Mouse (Mus musculus) lung, embryonic 16.5 days (tissue): ENCODE measurements around the gene Abcc6. TPM values are rescaled to one million over a fixed set of nuclear protein-coding genes. Genes with fewer than 3 reads are reported as not detected.

Experiments
- ATAC-seq: fragments of 200-750 bp; cut with Nextera tagmentation; 2 replicates; pipeline ENCODE4 v1.8.0; 2017; ENCODE audit warnings: low read depth, mild to moderate bottlenecking, moderate library complexity
- H3K27ac ChIP-seq: fragments of 300-500 bp; sonication (generic); 2 replicates; pipeline ENCODE4 v1.5.1; 2014; ENCODE audit warnings: mild to moderate bottlenecking, control low read depth, low read length
- H3K27me3 ChIP-seq: fragments of 300-500 bp; sonication (generic); 2 replicates; pipeline ENCODE4 v1.6.1; 2014; ENCODE audit warnings: low read depth, low read length, mixed read lengths; ENCODE audit not compliant: control insufficient read depth, insufficient read depth
- H3K36me3 ChIP-seq: fragments of 300-500 bp; sonication (generic); 2 replicates; pipeline ENCODE4 v1.6.1; 2014; ENCODE audit warnings: low read length; ENCODE audit not compliant: control insufficient read depth, insufficient read depth
- H3K4me1 ChIP-seq: fragments of 300-500 bp; sonication (generic); replicated peaks from 2 replicates; pipeline ENCODE4 v1.6.1; 2014; ENCODE audit warnings: low read length, mixed read lengths; ENCODE audit not compliant: control insufficient read depth, insufficient read depth
- H3K4me2 ChIP-seq: fragments of 300-500 bp; sonication (generic); 2 replicates; pipeline ENCODE4 v1.6.1; 2014; ENCODE audit warnings: low read depth, low read length, control low read depth
- H3K4me3 ChIP-seq: fragments of 300-500 bp; sonication (generic); 2 replicates; pipeline ENCODE4 v1.5.1; 2014; ENCODE audit warnings: mild to moderate bottlenecking, low read length, control low read depth
- H3K9ac ChIP-seq: fragments of 300-500 bp; sonication (generic); 2 replicates; pipeline ENCODE4 v1.6.1; 2014; ENCODE audit warnings: low read length, control low read depth
- H3K9me3 ChIP-seq: fragments of 300-500 bp; sonication (generic); 2 replicates; pipeline ENCODE4 v1.6.1; 2016; ENCODE audit warnings: low read length; ENCODE audit not compliant: control insufficient read depth
- WGBS: fragments of 180-500 bp; shearing (Covaris S2); extraction: QIAGEN DNeasy Blood & Tissue Kit; methylation state at CpG from one replicate; pipeline ENCODE4 v1.1.7; 2014; 5-methylcytosine and 5-hydroxymethylcytosine counted together
- polyA plus RNA-seq: library from polyadenylated mRNA; unstranded; fragments of >200 nt; fragmentation: Nextera tagmentation; extraction: Ambion mirVana; gene quantifications from 2 replicates; pipeline ENCODE4 v1.2.1, GENCODE M21; 2015

Abcc6 gene
- polyA plus RNA-seq, 1 experiment from 2014 or later = 0.25 TPM

DNA sequence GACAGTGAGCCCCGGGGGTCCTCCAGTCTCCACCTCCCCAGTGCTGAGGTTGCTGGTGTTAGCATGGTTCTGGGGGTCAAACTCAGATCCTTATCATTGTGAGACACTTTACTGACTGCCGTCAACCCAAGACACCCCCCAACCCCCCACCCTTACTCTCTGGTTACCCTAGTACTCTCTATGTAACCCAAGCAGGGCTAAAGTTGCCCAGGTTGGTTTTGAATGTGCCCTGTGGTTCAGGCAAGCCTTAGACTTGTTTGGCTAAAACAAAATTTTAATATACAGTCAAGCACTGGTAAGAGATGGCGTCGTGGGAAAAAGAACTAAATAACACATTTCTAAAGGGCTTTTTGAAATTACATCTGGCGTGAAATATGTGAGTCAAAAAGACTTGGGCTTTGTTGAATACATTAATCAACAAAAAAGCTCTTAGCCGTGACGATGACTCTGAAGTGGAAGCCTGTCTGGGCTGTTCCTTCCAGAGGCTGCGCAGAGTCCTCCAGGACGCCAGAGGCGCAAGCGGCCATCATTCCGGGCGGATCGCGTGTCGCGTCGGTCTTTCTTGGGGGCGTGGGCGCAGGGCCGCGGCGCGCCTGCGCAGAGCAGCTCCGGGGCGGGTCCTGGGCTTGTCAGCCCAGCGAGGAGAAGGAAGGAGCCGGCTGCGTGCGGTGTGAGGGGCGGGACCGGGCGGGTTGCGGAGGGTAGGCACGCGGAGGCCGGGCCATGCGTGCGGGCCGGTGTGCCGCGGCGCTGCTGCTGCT is 3.2 kb upstream of the Abcc6 start, which contains the start of gene Nomo1:
Gene Nomo1, plus strand, starts transcription at position 590 of the 761 bp plus-strand sequence.
- H3K4me2 ChIP-seq = peak within 1 kb of the TSS; percentile 74
- no peak within 1 kb of the TSS for H3K27ac ChIP-seq
- WGBS = 5% methylated on average over 44 of the region's 44 CpGs

GRCm38 (mm10) chr7:46031075-46031474 is 973 bp upstream of the Abcc6 start:
- Histone ChIP-seq H3K36me3 (no peaks in the 10 kb centered on the region), H3K4me2 (no peak overlapping the region), H3K27me3 (no peaks in the 10 kb centered on the region), H3K9ac (no peak overlapping the region), H3K9me3 (no peaks in the 10 kb centered on the region), H3K4me1 (peaks cover 10% of the 10 kb centered on the region), H3K4me3 (no peak overlapping the region), H3K27ac (no peak overlapping the region)
- no peak for ATAC-seq
- 52% methylated on average over 2 of the region's 2 CpGs for WGBS

More for the DNA sequence above, 3.2 kb upstream of the Abcc6 start, which contains the start of gene Nomo1:
- Histone ChIP-seq H3K36me3 (no peaks in the 10 kb centered on the region), H3K4me3 (peak within 1 kb of the TSS; percentile 62), H3K27me3 (no peaks in the 10 kb centered on the region), H3K9ac (peak within 1 kb of the TSS; percentile 72), H3K9me3 (no peaks in the 10 kb centered on the region), H3K4me1 (peaks cover 10% of the 10 kb centered on the region)
- peak; percentile 97 for ATAC-seq

DNA sequence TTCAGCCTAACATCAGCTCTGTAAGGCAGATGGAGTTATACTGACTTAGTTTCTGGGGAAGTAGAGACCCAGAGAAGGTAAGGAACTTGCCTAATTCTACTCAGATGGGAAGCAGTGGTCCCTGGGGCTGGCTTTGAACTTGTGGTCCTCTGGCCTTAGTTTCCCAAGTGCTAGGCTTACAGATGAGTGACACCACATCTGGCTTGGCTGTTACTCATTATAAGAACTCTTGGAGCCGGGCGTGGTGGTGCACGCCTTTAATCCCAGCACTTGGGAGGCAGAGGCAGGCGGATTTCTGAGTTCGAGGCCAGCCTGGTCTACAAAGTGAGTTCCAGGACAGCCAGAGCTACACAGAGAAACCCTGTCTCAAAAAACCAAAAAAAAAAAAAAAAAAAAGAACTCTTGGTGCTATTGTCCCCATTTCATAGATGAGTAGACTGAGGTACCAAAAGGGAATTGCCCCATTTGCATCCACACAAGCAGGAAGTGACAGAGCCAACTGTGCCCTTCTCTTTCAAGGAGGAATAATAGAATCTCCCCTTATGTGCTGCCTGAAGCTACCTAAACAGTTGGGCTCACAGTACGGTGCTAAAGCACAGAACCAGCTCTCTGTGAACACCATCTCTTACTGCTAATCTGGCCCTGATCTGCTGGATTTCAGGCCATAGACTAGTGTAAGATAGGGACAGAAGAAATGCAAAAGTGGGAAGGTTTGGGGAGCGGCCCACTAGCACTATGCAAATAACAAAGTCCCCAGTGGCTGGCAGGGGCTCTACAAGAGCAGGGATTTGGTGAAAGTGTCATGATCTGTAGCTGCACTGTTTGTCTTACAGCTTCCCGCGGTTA is 580 bp downstream of the Abcc6 start:
- 57% methylated on average over 8 of the region's 9 CpGs for WGBS
- H3K9ac ChIP-seq = peak overlapping the region; percentile 49; the same call in 1 of the 2 replicates

DNA sequence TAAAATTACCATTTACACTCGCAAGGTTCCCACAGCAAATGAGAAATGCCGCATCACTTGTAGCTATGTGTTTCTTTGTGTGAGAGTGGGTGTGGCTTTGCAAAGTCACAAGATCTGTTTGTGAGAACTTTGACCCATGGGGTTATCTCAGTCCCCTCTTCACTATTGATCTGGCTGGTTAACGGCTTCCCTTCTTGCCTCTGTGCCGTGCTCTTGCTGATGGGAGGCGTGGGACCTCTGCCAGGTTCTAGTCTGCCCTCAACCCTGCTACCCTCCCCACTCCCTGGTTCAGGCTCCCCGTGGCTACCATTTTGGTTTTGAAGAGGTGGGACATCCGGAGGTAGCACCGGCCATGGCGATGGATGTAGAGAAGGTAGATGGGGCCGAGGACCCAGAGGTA is 1.4 kb downstream of the Abcc6 start:
- Histone ChIP-seq H3K4me2 (no peak overlapping the region), H3K4me1 (peaks cover 2% of the 10 kb centered on the region; the same call in 1 of the 2 replicates), H3K9ac (no peak overlapping the region), H3K27ac (no peak overlapping the region), H3K27me3 (no peaks in the 10 kb centered on the region), H3K4me3 (no peak overlapping the region), H3K9me3 (no peaks in the 10 kb centered on the region), H3K36me3 (no peaks in the 10 kb centered on the region)
- 74% methylated on average over 10 of the region's 10 CpGs for WGBS
- no peak for ATAC-seq

More for the DNA sequence above, 580 bp downstream of the Abcc6 start:
- Histone ChIP-seq H3K36me3 (no peaks in the 10 kb centered on the region), H3K27me3 (no peaks in the 10 kb centered on the region), H3K27ac (0 out of 2 replicates have a peak overlapping the region, but pooled peaks have one; percentile 3), H3K4me3 (no peak overlapping the region; the same call in 1 of the 2 replicates), H3K4me2 (peak overlapping the region; percentile 32), H3K9me3 (no peaks in the 10 kb centered on the region), H3K4me1 (peaks cover 6% of the 10 kb centered on the region)
- ATAC-seq = no peak

DNA sequence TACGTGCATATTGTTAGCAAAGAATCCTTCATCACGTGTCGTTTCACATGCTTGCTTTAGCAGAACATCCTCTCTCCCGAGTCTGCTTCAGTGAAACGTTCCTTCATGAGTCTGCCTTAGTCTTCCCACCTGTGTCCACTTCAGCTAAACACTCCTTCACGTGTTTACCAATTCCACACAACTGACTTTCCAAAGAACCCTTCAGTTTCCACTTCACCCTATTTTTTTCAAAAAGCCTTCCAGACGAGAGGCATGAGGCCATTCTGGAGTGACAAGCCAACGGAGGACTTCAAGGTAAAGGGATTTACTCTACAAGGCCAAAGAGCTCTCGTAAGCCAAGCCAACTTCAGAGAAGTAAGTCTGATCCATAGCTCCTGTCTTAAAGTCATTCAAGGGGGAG is 4.7 kb downstream of the Abcc6 start:
- Histone ChIP-seq H3K4me1 (peaks cover 2% of the 10 kb centered on the region; the same call in 1 of the 2 replicates), H3K9me3 (no peaks in the 10 kb centered on the region), H3K36me3 (no peaks in the 10 kb centered on the region), H3K27ac (peak overlapping the region; percentile 19; the same call in 1 of the 2 replicates), H3K4me2 (no peak overlapping the region), H3K27me3 (no peaks in the 10 kb centered on the region), H3K4me3 (no peak overlapping the region), H3K9ac (no peak overlapping the region)
- peak; percentile 47 for ATAC-seq
- WGBS = 41% methylated on average over 9 of the region's 9 CpGs

DNA sequence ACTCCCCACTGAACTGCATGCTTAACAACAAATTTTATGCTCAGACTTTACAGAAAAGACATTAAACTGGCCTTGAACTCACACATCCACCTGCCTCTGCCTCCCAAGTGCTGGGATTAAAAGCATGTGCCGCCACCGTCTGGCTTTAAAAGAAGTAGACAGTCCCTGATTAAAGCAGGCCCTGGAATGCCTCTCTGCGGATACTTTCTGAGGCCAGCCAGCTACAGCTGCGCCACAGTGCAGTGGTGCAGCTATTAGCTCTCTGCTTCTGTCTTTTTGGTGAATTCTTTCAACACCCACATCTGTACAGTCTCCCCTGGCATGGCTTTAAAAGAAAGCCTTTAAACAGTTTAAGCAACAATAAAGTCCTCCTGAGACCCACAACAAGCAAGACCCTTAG is 8.2 kb downstream of the Abcc6 start:
- H3K36me3 ChIP-seq = no peaks in the 10 kb centered on the region
- 35% methylated on average over 4 of the region's 4 CpGs for WGBS
- no peak overlapping the region for H3K9ac ChIP-seq
- H3K27me3 ChIP-seq = no peaks in the 10 kb centered on the region
- no peak overlapping the region for H3K4me3 ChIP-seq
- H3K27ac ChIP-seq = no peak overlapping the region
- ATAC-seq = no peak
- no peak overlapping the region for H3K4me2 ChIP-seq
- 0 out of 2 replicates have a peak, but pooled peaks cover 2% of the 10 kb centered on the region for H3K4me1 ChIP-seq
- H3K9me3 ChIP-seq = no peaks in the 10 kb centered on the region

DNA sequence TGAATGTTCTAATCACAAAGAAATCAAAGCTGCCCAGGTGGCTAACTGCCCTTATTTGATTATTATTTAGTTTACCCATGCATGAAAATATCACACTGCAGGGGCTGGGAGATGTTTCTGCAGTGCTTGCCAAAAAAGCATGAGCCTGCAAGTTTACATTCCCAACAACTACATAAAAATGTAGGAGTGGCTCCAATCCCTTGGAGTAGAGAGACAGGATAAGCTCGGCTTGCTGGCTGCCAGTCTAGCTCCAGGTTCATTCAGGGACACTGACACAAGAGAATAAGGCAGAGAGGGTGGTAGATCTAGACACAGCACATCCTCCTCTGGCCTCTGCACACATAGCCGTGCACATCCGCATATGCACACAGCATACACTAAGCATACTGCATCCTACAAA is 10.5 kb downstream of the Abcc6 start:
- Histone ChIP-seq H3K27me3 (no peaks in the 10 kb centered on the region), H3K9ac (no peak overlapping the region), H3K27ac (no peak overlapping the region), H3K36me3 (no peaks in the 10 kb centered on the region), H3K4me3 (no peak overlapping the region), H3K9me3 (no peaks in the 10 kb centered on the region), H3K4me1 (no peaks in the 10 kb centered on the region), H3K4me2 (no peak overlapping the region)
- WGBS = 54% methylated on average over 3 of the region's 3 CpGs
- ATAC-seq = peak; percentile 24; the same call in 1 of the 2 replicates

- Histone ChIP-seq H3K4me1 (peaks cover 10% of the 10 kb centered on the region), H3K4me2 (no peak overlapping the region), H3K36me3 (no peaks in the 10 kb centered on the region), H3K27ac (peak overlapping the region; percentile 56), H3K4me3 (no peak overlapping the region), H3K9me3 (no peaks in the 10 kb centered on the region), H3K9ac (peak overlapping the region; percentile 24), H3K27me3 (no peaks in the 10 kb centered on the region; the same call in 1 of the 2 replicates)
- 11% methylated on average over 9 of the region's 9 CpGs for WGBS
- peak; percentile 86 for ATAC-seq
Measured at GRCm38 (mm10) chr7:46013266-46014010, 16.7 kb downstream of the Abcc6 start.
